Mouse (Mus musculus) limb, embryonic 14.5 days (tissue): ENCODE data around the gene Cd200r3. TPM values are rescaled to one million over a fixed set of nuclear protein-coding genes. Genes with fewer than 3 reads are reported as not detected.
A peak's percentile ranks its signal among the peaks of the same experiment; 100 is the strongest.

ENCODE experiments used
- ATAC-seq: fragments of 200-750 bp; cut with Nextera tagmentation; 2 replicates; pipeline ENCODE4 v1.8.0; 2017; ENCODE audit warnings: low read depth, moderate number of reproducible peaks, moderate TSS enrichment; ENCODE audit not compliant: low FRiP score
- DNase-seq: peaks from one replicate; pipeline ENCODE4 v3.0.0-alpha.2; 2015; ENCODE audit warnings: low spot score
- H3K27ac ChIP-seq: fragments of 300-500 bp; sonication (generic); replicated peaks from 2 replicates; pipeline ENCODE4 v1.5.1; 2014; ENCODE audit warnings: low read depth, mild to moderate bottlenecking, low read length, moderate library complexity, mixed read lengths
- H3K27me3 ChIP-seq: fragments of 300-500 bp; sonication (generic); 2 replicates; pipeline ENCODE4 v1.6.1; 2014; ENCODE audit warnings: low read length, mixed read lengths; ENCODE audit not compliant: control insufficient read depth, insufficient read depth
- H3K36me3 ChIP-seq: fragments of 300-500 bp; sonication (generic); 2 replicates; pipeline ENCODE4 v1.6.1; 2014; ENCODE audit warnings: mild to moderate bottlenecking, low read length, moderate library complexity, mixed read lengths; ENCODE audit not compliant: control insufficient read depth, insufficient read depth
- H3K4me1 ChIP-seq: fragments of 300-500 bp; sonication (generic); 2 replicates; pipeline ENCODE4 v1.6.1; 2014; ENCODE audit warnings: antibody characterized with exemption, low read length, mixed read lengths; ENCODE audit not compliant: control insufficient read depth, insufficient read depth
- H3K4me2 ChIP-seq: fragments of 300-500 bp; sonication (generic); replicated peaks from 2 replicates; pipeline ENCODE4 v1.6.1; 2014; ENCODE audit warnings: low read depth, mild to moderate bottlenecking, low read length, moderate library complexity; ENCODE audit not compliant: severe bottlenecking
- H3K4me3 ChIP-seq: fragments of 300-500 bp; sonication (generic); replicated peaks from 2 replicates; pipeline ENCODE4 v1.5.1; 2014; ENCODE audit warnings: low read length
- H3K9ac ChIP-seq: fragments of 300-500 bp; sonication (generic); 2 replicates; pipeline ENCODE4 v1.6.1; 2014; ENCODE audit warnings: mild to moderate bottlenecking, low read depth, low read length, moderate library complexity; ENCODE audit not compliant: severe bottlenecking
- H3K9me3 ChIP-seq: fragments of 300-500 bp; sonication (generic); 2 replicates; pipeline ENCODE4 v1.6.1; 2016; ENCODE audit warnings: low read length; ENCODE audit not compliant: control insufficient read depth
- POLR2A ChIP-seq: fragments of 200-500 bp; IDR thresholded peaks from 2 replicates; pipeline ENCODE4 v1.8.0; 2012; ENCODE audit warnings: inconsistent platforms, mild to moderate bottlenecking, moderate library complexity, borderline replicate concordance; ENCODE audit not compliant: insufficient read depth, insufficient read length; ENCODE audit errors: extremely low read depth
- WGBS: fragments of 180-500 bp; shearing (Covaris S2); extraction: QIAGEN DNeasy Blood & Tissue Kit; methylation state at CpG from one replicate; pipeline ENCODE4 v1.1.7; 2014; 5-methylcytosine and 5-hydroxymethylcytosine counted together
- polyA plus RNA-seq, 2 experiments: library from polyadenylated mRNA; depleted of rRNA in 1 of 2; stranded (reverse) in 1 of 2; unstranded in 1 of 2; fragments of >200 nt; fragmentation: Nextera tagmentation in 1 of 2; extraction: Ambion mirVana in 1 of 2; gene quantifications; 2 replicates each; pipeline versions ENCODE4 v1.2.1 to v1.2.3; 2012 to 2014

Cd200r3 gene
- polyA plus RNA-seq, 2 experiments = 1.1 to 1.9 TPM

DNA sequence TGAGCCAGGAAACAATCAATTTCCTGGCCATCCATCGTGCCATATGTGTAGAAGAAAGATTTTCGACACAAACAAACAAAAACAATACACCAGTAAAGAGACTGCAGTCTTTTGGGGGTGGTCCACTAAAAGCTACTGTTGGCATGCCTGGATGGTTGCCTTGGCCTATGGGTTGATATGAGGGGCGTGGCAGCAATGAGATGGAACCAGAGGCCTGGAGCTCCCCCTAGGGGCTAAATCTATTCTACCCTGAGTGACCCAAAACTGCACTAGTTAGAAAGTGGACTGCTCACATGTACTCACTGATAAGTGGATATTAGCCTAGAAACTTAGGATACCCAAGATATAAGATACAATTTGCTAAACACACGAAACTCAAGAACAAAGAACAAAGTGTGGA is 80.4 kb downstream of the Cd200r3 start:
- H3K4me1 ChIP-seq = no peaks in the 10 kb centered on the region
- no peak overlapping the region for H3K27ac ChIP-seq
- H3K9ac ChIP-seq = no peak overlapping the region
- no peak overlapping the region for H3K4me3 ChIP-seq
- 73% methylated on average over 4 of the region's 4 CpGs for WGBS
- no peak overlapping the region for H3K4me2 ChIP-seq
- H3K9me3 ChIP-seq = no peaks in the 10 kb centered on the region
- no peak for TF ChIP-seq POLR2A
- DNase-seq (peak; percentile 27), ATAC-seq (no peak)
- H3K36me3 ChIP-seq = no peaks in the 10 kb centered on the region
- H3K27me3 ChIP-seq = no peaks in the 10 kb centered on the region

DNA sequence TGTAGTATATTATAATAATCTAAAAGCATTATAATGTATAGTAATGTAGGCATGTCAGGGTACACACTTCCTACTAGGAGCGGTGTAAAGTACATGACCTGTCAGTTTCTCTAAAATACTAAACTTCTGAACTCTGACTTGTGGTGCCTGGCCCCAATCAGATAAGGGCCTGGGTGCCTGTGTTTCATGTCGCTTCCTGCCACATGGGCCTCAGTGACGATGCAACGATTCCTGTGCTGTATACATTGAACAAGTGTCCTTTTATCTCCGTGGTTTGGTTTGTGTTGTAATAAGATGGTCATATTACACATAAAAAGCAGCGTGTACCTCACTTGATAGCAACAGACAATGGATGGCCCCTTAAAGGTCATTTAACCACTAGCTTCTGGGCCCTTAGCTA is 81.8 kb downstream of the Cd200r3 start:
- no peaks in the 10 kb centered on the region for H3K36me3 ChIP-seq
- no peaks in the 10 kb centered on the region for H3K27me3 ChIP-seq
- ATAC-seq (no peak), DNase-seq (no peak)
- no peak overlapping the region for H3K27ac ChIP-seq
- no peak overlapping the region for H3K9ac ChIP-seq
- no peaks in the 10 kb centered on the region for H3K9me3 ChIP-seq
- no peaks in the 10 kb centered on the region for H3K4me1 ChIP-seq
- no peak for TF ChIP-seq POLR2A
- H3K4me3 ChIP-seq = no peak overlapping the region
- H3K4me2 ChIP-seq = no peak overlapping the region
- 70% methylated on average over 6 of the region's 6 CpGs for WGBS

GRCm38 (mm10) chr16:45029080-45029479 is 85.6 kb downstream of the Cd200r3 start:
- no peak overlapping the region for H3K4me3 ChIP-seq
- no peak overlapping the region for H3K9ac ChIP-seq
- H3K4me1 ChIP-seq = no peaks in the 10 kb centered on the region
- no peak for TF ChIP-seq POLR2A
- H3K4me2 ChIP-seq = no peak overlapping the region
- H3K9me3 ChIP-seq = no peaks in the 10 kb centered on the region
- WGBS = 89% methylated on average over 5 of the region's 5 CpGs
- ATAC-seq (no peak), DNase-seq (no peak)
- no peaks in the 10 kb centered on the region for H3K36me3 ChIP-seq
- no peak overlapping the region for H3K27ac ChIP-seq
- H3K27me3 ChIP-seq = no peaks in the 10 kb centered on the region

DNA sequence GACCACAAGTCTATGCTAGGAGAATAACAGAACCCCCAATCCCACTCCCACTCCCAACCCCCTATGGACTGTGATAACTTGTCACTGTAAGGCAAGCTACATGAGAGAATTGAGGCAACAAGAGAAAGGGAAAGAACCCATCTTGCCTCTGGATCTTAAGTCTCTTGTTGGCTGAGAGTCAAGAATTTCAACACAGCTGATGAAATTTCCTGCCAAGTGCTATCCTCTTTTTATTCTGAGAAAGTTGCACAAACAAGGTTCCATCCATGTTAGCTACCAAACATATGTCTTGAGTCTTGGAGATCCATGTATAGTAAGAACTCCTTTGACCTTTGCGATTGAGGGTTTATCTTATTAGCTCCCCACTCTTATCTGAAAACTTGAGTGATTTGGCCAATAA is 86.0 kb downstream of the Cd200r3 start:
- no peaks in the 10 kb centered on the region for H3K4me1 ChIP-seq
- no peak for TF ChIP-seq POLR2A
- no peak overlapping the region for H3K9ac ChIP-seq
- 100% methylated on average over 1 of the region's 1 CpGs for WGBS
- no peak overlapping the region for H3K4me2 ChIP-seq
- no peaks in the 10 kb centered on the region for H3K9me3 ChIP-seq
- no peak overlapping the region for H3K27ac ChIP-seq
- H3K36me3 ChIP-seq = no peaks in the 10 kb centered on the region
- no peaks in the 10 kb centered on the region for H3K27me3 ChIP-seq
- H3K4me3 ChIP-seq = no peak overlapping the region
- no peak for ATAC-seq
- DNase-seq = peak; percentile 27

GRCm38 (mm10) chr16:45030127-45030526 is 86.6 kb downstream of the Cd200r3 start:
- no peak for DNase-seq
- TF ChIP-seq POLR2A = no peak
- no peaks in the 10 kb centered on the region for H3K27me3 ChIP-seq
- no peak overlapping the region for H3K4me3 ChIP-seq
- 88% methylated on average over 4 of the region's 4 CpGs for WGBS
- H3K27ac ChIP-seq = no peak overlapping the region
- no peak overlapping the region for H3K4me2 ChIP-seq
- no peaks in the 10 kb centered on the region for H3K4me1 ChIP-seq
- H3K36me3 ChIP-seq = no peaks in the 10 kb centered on the region
- no peaks in the 10 kb centered on the region for H3K9me3 ChIP-seq
- ATAC-seq = no peak
- no peak overlapping the region for H3K9ac ChIP-seq

DNA sequence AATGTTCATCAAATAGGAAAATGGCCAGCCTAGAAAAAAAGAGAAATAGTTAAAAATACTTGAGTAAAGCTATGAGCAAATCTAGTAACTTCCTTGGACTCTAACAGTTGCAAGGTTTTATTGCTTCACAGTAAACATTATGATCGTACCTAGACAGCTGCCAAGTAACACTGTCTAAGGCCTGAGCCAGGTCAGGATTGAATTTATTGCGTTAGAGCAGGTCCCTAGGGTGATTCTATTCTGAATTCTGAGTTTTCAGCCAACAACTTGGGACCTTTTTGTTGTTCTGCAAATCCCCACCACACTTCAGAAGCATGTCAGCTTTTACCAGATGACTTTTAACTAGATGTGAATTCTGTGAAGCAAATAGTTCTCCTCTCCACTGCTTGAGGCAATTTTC is 87.3 kb downstream of the Cd200r3 start:
- Histone ChIP-seq H3K27me3 (no peaks in the 10 kb centered on the region), H3K4me1 (no peaks in the 10 kb centered on the region), H3K36me3 (no peaks in the 10 kb centered on the region), H3K27ac (no peak overlapping the region), H3K4me2 (no peak overlapping the region), H3K4me3 (no peak overlapping the region), H3K9ac (no peak overlapping the region), H3K9me3 (no peaks in the 10 kb centered on the region)
- peak; percentile 77 for ATAC-seq
- DNase-seq = peak; percentile 75
- TF ChIP-seq POLR2A = no peak
- WGBS = 4% methylated on average over 2 of the region's 2 CpGs

Other genes starting within 250 kb of the Cd200r3 start
- 10.6 and 13.0 TPM in 2 replicates for gene Nepro, start 219.4 kb upstream of the Cd200r3 start, polyA plus RNA-seq (2012; rRNA removed)
- gene Nepro, start 219.4 kb upstream of the Cd200r3 start, polyA plus RNA-seq (2014; fragmentation: Nextera tagmentation; extraction: Ambion mirVana) = 7.9 and 8.1 TPM in 2 replicates
- 12.1 and 12.5 TPM in 2 replicates for gene Gtpbp8, start 197.3 kb upstream of the Cd200r3 start, polyA plus RNA-seq (2012; rRNA removed)
- 27.2 and 28.4 TPM in 2 replicates for gene Gtpbp8, start 197.3 kb upstream of the Cd200r3 start, polyA plus RNA-seq (2014; fragmentation: Nextera tagmentation; extraction: Ambion mirVana)
- gene Cd200r1, start 177.9 kb upstream of the Cd200r3 start, polyA plus RNA-seq (2012; rRNA removed) = 0.86 and 1.1 TPM in 2 replicates
- gene Cd200r1, start 177.9 kb upstream of the Cd200r3 start, polyA plus RNA-seq (2014; fragmentation: Nextera tagmentation; extraction: Ambion mirVana) = 2.7 and 2.8 TPM in 2 replicates
- gene Cd200r4, start 131.9 kb upstream of the Cd200r3 start, polyA plus RNA-seq (2012; rRNA removed) = 0.54 and 0.57 TPM in 2 replicates
- gene Cd200r4, start 131.9 kb upstream of the Cd200r3 start, polyA plus RNA-seq (2014; fragmentation: Nextera tagmentation; extraction: Ambion mirVana) = 0.15 and 0.43 TPM in 2 replicates
- 0.03 and 0.04 TPM in 2 replicates for gene Cd200r2, start 76.6 kb upstream of the Cd200r3 start, polyA plus RNA-seq (2012; rRNA removed)
- gene Cd200r2, start 76.6 kb upstream of the Cd200r3 start, polyA plus RNA-seq (2014; fragmentation: Nextera tagmentation; extraction: Ambion mirVana) = not detected in 2 replicates
- 44.5 and 56.9 TPM in 2 replicates for gene Ccdc80, start 149.7 kb downstream of the Cd200r3 start, polyA plus RNA-seq (2012; rRNA removed)
- 94.4 and 107 TPM in 2 replicates for gene Ccdc80, start 149.7 kb downstream of the Cd200r3 start, polyA plus RNA-seq (2014; fragmentation: Nextera tagmentation; extraction: Ambion mirVana)
- gene Slc35a5, start 215.0 kb downstream of the Cd200r3 start, polyA plus RNA-seq (2012; rRNA removed) = 11.2 and 14.8 TPM in 2 replicates
- 16.0 and 18.8 TPM in 2 replicates for gene Slc35a5, start 215.0 kb downstream of the Cd200r3 start, polyA plus RNA-seq (2014; fragmentation: Nextera tagmentation; extraction: Ambion mirVana)
- gene Atg3, start 215.1 kb downstream of the Cd200r3 start, polyA plus RNA-seq (2012; rRNA removed) = 18.6 and 28.8 TPM in 2 replicates
- 36.8 and 38.4 TPM in 2 replicates for gene Atg3, start 215.1 kb downstream of the Cd200r3 start, polyA plus RNA-seq (2014; fragmentation: Nextera tagmentation; extraction: Ambion mirVana)